Mouse (Mus musculus): Measurements from ENCODE around the gene Hoxa10. TPM values are rescaled to one million over a fixed set of nuclear protein-coding genes. Genes with fewer than 3 reads are reported as not detected.

Hoxa10 gene
- polyA plus RNA-seq, 1 experiment = not detected

DNA sequence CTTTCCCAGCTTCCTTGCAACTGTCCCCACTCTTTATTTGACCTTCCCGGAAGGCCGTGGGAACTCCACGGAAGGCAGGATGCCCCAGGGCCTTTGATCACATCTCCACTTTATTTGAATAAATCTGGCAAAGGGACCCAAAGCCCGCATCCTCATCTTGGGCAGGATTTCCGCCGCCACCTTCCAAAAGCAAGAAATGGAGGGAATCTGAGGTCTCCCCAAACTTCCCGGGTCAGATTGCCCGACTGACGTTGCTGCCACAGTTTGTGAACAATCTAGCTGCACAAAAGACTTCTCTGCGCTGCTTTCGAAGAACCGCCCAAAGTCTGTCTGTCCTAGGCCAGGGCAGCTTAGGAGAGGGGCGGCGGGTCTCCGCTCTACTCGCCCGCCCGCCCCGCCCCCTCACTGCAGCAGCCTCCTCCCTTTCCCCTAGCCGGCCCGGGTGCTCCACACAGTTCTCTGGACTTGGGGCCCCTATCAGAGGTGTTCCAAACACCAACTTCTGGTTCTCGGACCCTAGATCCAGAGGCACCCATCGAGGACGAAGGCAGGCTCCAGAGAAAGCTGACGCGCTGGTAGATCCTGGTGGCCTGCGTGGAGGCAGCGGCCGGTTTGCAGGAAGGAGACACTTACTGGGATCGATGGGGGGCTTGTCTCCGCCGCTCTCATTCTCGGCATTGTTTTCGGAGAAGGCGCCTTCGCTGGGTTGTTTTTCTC, 15.6 kb downstream of the Hoxa10 start:
- H3K4me3 ChIP-seq (ENCODE audit: extremely low read depth, insufficient read depth, insufficient read length) = peak overlapping the region; percentile 2; the same call in 1 of the 2 replicates
- WGBS = under 1% methylated on average over 36 of the region's 36 CpGs
- H3K36me3 ChIP-seq (ENCODE audit: control insufficient read depth, insufficient read depth, low read length) = no peaks in the 10 kb centered on the region
- DNase-seq (ENCODE audit: low read depth in 1 of 2, low spot score in 2 of 2) = no peak
- H3K4me1 ChIP-seq (ENCODE audit: control insufficient read depth, insufficient read depth, insufficient read length) = peaks cover 14% of the 10 kb centered on the region; the same call in 1 of the 2 replicates
- peaks cover 53% of the 10 kb centered on the region for H3K27me3 ChIP-seq (ENCODE audit: control insufficient read depth, insufficient read depth, low read length)
- no peak overlapping the region for H3K27ac ChIP-seq (ENCODE audit: insufficient read depth, low read length)
- no peak for TF ChIP-seq POLR2A (IDR thresholded peaks at IDR 0.05; ENCODE audit: low read depth, low read length)
- TF ChIP-seq CTCF (IDR thresholded peaks at IDR 0.05; ENCODE audit: extremely low read depth, insufficient read depth, insufficient read length, insufficient replicate concordance) = no peak

DNA sequence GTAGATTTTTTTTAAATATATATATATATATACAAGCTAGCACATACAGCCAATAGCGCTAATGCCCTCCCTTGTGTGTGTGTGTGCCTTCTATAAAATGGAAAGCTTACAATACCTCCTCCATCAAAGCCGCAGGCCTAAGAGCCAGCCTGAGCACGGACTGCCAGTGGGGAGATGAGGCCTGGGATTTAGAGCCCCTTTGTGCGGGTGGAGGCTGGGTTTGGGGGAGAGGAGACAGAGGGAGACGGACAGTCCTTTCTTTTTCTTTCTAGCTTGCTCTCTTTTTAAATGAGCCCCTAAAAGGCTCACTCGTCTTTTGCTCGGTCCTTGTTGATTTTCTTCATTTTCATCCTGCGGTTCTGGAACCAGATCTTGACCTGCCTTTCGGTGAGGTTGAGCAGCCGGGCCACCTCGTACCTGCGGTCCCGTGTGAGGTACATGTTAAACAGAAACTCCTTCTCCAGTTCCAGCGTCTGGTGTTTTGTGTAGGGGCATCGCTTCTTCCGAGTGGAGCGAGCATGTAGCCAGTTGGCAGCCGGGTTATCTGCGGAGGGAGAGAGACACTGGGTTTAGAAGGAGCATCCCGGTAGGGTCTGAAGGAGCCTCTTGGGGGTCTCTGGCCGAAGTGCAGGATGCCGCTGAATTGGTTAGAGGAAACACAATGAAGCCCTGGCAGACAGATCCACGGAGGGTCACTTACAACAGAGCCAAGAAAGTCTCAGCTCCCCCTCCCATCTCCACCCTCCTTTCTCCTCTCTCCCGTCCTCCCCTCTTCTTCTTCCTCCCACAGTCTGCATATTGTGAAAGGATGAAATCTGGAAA, 16.5 kb downstream of the Hoxa10 start:
- Histone ChIP-seq H3K36me3 (ENCODE audit: control insufficient read depth, insufficient read depth, low read length) (no peaks in the 10 kb centered on the region), H3K27ac (ENCODE audit: insufficient read depth, low read length) (no peak overlapping the region), H3K4me3 (ENCODE audit: extremely low read depth, insufficient read depth, insufficient read length) (no peak overlapping the region), H3K27me3 (ENCODE audit: control insufficient read depth, insufficient read depth, low read length) (peaks cover 51% of the 10 kb centered on the region), H3K4me1 (ENCODE audit: control insufficient read depth, insufficient read depth, insufficient read length) (peaks cover 7% of the 10 kb centered on the region; the same call in 1 of the 2 replicates)
- DNase-seq (ENCODE audit: low read depth in 1 of 2, low spot score in 2 of 2) = no peak
- 8% methylated on average over 24 of the region's 24 CpGs for WGBS
- no peak for TF ChIP-seq CTCF (IDR thresholded peaks at IDR 0.05; ENCODE audit: extremely low read depth, insufficient read depth, insufficient read length, insufficient replicate concordance)
- no peak for TF ChIP-seq POLR2A (IDR thresholded peaks at IDR 0.05; ENCODE audit: low read depth, low read length)

DNA sequence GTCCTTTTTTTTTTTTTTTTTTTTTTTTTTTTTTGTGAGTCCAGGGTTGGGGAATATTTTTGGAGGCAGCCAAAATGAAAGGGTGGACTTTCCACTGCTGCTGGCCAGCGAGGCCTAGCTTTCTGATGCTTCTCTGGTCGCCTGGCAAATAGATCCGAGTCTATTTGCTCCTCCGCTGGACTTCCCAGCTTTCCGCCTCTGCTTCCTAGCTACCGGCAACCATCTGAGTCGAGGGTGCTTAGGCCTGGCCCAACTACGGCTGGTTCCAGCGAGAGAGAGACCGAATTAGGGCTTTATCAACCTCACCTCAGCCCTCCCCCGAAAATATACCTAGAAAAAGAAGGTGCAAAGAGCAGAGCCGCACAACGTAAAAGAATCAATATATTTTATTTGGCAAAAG, 17.9 kb downstream of the Hoxa10 start:
- no peak for DNase-seq (ENCODE audit: low read depth in 1 of 2, low spot score in 2 of 2)
- 35% methylated on average over 13 of the region's 13 CpGs for WGBS
- Histone ChIP-seq H3K27me3 (ENCODE audit: control insufficient read depth, insufficient read depth, low read length) (peaks cover 57% of the 10 kb centered on the region), H3K36me3 (ENCODE audit: control insufficient read depth, insufficient read depth, low read length) (no peaks in the 10 kb centered on the region), H3K4me3 (ENCODE audit: extremely low read depth, insufficient read depth, insufficient read length) (no peak overlapping the region), H3K27ac (ENCODE audit: insufficient read depth, low read length) (no peak overlapping the region), H3K4me1 (ENCODE audit: control insufficient read depth, insufficient read depth, insufficient read length) (peaks cover 7% of the 10 kb centered on the region)
- TF ChIP-seq CTCF (IDR thresholded peaks at IDR 0.05; ENCODE audit: extremely low read depth, insufficient read depth, insufficient read length, insufficient replicate concordance) (no peak), POLR2A (IDR thresholded peaks at IDR 0.05; ENCODE audit: low read depth, low read length) (no peak)

DNA sequence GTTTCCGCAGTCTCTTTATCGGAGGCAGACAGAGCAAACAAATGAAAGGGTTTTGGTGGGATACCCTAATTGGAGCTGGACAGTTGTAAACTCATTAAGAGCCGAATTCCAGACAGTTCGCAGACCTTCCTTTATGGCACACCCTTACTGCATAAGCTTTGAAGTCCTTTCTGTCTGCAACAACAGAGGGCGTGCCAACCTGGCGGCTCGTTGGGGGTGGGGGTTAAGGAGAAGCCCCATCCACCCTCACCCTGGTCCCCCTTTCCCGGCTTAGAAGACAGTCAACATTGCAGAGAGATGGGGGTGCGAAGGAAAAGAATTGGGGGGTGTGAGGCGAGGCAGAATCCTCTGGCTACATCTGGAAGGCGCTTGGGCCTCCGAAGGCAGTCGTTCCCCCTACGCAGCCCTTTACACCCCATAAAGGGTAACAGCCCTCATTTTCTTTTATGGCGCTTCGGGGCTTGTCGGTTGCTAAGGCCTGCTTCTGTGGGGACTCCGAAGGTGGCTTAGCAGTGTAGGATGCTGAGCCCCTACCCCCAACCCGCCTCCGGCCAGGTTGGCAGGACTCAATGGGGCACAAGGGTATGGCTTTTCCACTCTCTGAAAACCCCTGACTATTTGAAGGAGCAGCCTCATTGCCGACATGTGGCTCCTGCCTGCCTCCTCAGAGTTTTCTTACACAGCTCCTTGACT, 18.5 kb downstream of the Hoxa10 start:
- Histone ChIP-seq H3K36me3 (ENCODE audit: control insufficient read depth, insufficient read depth, low read length) (no peaks in the 10 kb centered on the region), H3K4me1 (ENCODE audit: control insufficient read depth, insufficient read depth, insufficient read length) (peaks cover 12% of the 10 kb centered on the region), H3K27me3 (ENCODE audit: control insufficient read depth, insufficient read depth, low read length) (peaks cover 62% of the 10 kb centered on the region), H3K27ac (ENCODE audit: insufficient read depth, low read length) (no peak overlapping the region), H3K4me3 (ENCODE audit: extremely low read depth, insufficient read depth, insufficient read length) (no peak overlapping the region)
- no peak for TF ChIP-seq CTCF (IDR thresholded peaks at IDR 0.05; ENCODE audit: extremely low read depth, insufficient read depth, insufficient read length, insufficient replicate concordance)
- no peak for TF ChIP-seq POLR2A (IDR thresholded peaks at IDR 0.05; ENCODE audit: low read depth, low read length)
- WGBS = 14% methylated on average over 21 of the region's 21 CpGs
- DNase-seq (ENCODE audit: low read depth in 1 of 2, low spot score in 2 of 2) = no peak

DNA sequence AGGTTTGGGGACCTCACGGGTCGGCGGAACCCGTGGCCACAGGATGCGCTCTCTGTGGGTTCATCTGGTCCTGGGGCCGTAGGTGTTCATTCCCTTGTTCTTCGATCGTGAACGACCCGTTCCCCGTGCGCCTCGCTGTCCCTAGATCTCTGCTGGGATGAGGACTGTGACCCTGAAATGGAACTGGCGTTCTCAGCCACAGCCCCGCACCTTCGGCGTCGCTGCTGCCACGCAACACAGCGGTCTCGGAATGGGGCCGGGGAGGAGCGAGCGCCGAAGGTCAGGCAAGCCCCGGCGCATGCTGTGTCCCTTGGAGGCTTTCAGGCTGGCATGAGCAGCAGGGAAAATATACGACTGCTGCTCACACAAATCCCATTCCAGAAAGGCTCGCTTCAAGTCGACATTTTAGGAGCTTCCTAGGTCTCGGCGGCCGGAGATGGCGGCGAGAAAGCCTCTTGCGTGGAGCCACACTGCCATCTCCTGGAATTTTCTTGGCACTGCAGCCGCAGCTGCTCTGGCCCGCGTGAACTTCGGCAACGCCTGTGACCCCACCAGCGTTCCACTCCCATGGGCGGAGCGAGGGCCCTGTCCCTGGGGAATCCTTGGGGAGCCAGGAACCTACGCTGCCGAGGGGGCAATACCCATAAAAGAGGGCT, 19.2 kb downstream of the Hoxa10 start, which contains the start of gene Hoxa7:
Gene Hoxa7, minus strand, starts transcription at position 518 of the 656 bp plus-strand sequence.
- H3K27me3 ChIP-seq (ENCODE audit: control insufficient read depth, insufficient read depth, low read length) = peaks cover 60% of the 10 kb centered on the region
- WGBS = 1% methylated on average over 46 of the region's 46 CpGs
- DNase-seq (ENCODE audit: low read depth in 1 of 2, low spot score in 2 of 2) = peak in 1 of 2 experiments; percentile 60
- no peak within 1 kb of the TSS for H3K27ac ChIP-seq (ENCODE audit: insufficient read depth, low read length)
- no peaks in the 10 kb centered on the region for H3K36me3 ChIP-seq (ENCODE audit: control insufficient read depth, insufficient read depth, low read length)
- TF ChIP-seq POLR2A (IDR thresholded peaks at IDR 0.05; ENCODE audit: low read depth, low read length) (no peak), CTCF (IDR thresholded peaks at IDR 0.05; ENCODE audit: extremely low read depth, insufficient read depth, insufficient read length, insufficient replicate concordance) (peak; percentile 94)
- H3K4me3 ChIP-seq (ENCODE audit: extremely low read depth, insufficient read depth, insufficient read length) = peak within 1 kb of the TSS; percentile 73
- peaks cover 16% of the 10 kb centered on the region for H3K4me1 ChIP-seq (ENCODE audit: control insufficient read depth, insufficient read depth, insufficient read length)

DNA sequence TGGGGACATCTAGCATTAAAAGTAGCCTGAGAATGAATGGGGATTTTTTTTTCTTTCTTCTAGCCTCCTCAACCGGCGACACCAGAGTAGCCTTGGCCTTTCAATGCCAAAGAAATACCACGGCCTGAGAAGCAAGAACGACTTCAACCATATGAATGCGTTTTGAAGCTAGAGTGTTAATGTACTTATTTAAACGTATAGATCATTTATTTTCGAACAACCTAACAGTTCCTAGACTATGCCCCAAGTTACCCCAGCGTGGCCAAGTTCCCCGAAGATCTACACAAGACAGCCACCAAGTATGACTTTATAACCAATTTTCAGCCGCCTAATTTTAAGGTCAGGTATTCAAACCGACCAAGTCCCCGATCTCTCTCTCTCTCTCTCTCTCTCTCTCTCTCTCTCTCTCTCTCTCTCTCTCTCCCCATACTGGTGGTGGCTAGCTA, 19.8 kb downstream of the Hoxa10 start:
- H3K4me3 ChIP-seq (ENCODE audit: extremely low read depth, insufficient read depth, insufficient read length) = 0 out of 2 replicates have a peak overlapping the region, but pooled peaks have one; percentile 73
- peaks cover 15% of the 10 kb centered on the region for H3K4me1 ChIP-seq (ENCODE audit: control insufficient read depth, insufficient read depth, insufficient read length)
- peaks cover 62% of the 10 kb centered on the region for H3K27me3 ChIP-seq (ENCODE audit: control insufficient read depth, insufficient read depth, low read length)
- TF ChIP-seq CTCF (IDR thresholded peaks at IDR 0.05; ENCODE audit: extremely low read depth, insufficient read depth, insufficient read length, insufficient replicate concordance) (no peak), POLR2A (IDR thresholded peaks at IDR 0.05; ENCODE audit: low read depth, low read length) (no peak)
- H3K27ac ChIP-seq (ENCODE audit: insufficient read depth, low read length) = no peak overlapping the region
- 9% methylated on average over 12 of the region's 12 CpGs for WGBS
- no peak for DNase-seq (ENCODE audit: low read depth in 1 of 2, low spot score in 2 of 2)
- H3K36me3 ChIP-seq (ENCODE audit: control insufficient read depth, insufficient read depth, low read length) = no peaks in the 10 kb centered on the region
